In genomic region chr6:47739696-47740095, GRCm38 (mm10) we compare ENCODE assay signal across 8 mouse cellular contexts.
DNase-seq lines count a peak whose midpoint lies in the region; ATAC-seq lines count a peak whose summit lies in the region.
"Not testable (repeated sequence)": the region's sequence is repeated elsewhere in the genome, so short reads cannot be mapped to it uniquely, and the experiment has no call there.

No protein-coding gene starts in this region.

- intact Hi-C loops in gastrocnemius, postnatal 36 days (cut with DNase I), result not testable (repeated sequence)

- H3K9ac ChIP-seq in embryonic facial prominence, embryonic 12.5 days; intestine, embryonic 15.5 days: not testable (repeated sequence)

- not testable (repeated sequence) for H3K4me1 ChIP-seq in embryonic facial prominence, embryonic 12.5 days; intestine, embryonic 15.5 days (replicated peaks)

- not testable (repeated sequence) for ATAC-seq in embryonic facial prominence, embryonic 12.5 days (ENCODE audit: insufficient number of reproducible peaks, insufficient read depth, low FRiP score, low TSS enrichment); intestine, embryonic 15.5 days

- H3K27me3 ChIP-seq in embryonic facial prominence, embryonic 12.5 days; intestine, embryonic 15.5 days (replicated peaks): not testable (repeated sequence)

- H3K27ac ChIP-seq in embryonic facial prominence, embryonic 12.5 days; intestine, embryonic 15.5 days: not testable (repeated sequence)

- H3K4me2 ChIP-seq in embryonic facial prominence, embryonic 12.5 days (replicated peaks), result peak overlapping the region; percentile 29; the same call in 1 of the 2 replicates
- 0 out of 2 replicates have a peak overlapping the region, but pooled peaks have one; percentile 33 for H3K4me2 ChIP-seq in intestine, embryonic 15.5 days (replicated peaks)

- not testable (repeated sequence) for H3K4me3 ChIP-seq in embryonic facial prominence, embryonic 12.5 days; intestine, embryonic 15.5 days (replicated peaks)

- peak; percentile 60 for DNase-seq in adrenal gland, postnatal 14 days
- DNase-seq in gastrocnemius, postnatal 36 days, result peak; percentile 49 to 72
- DNase-seq in layer of hippocampus, postnatal 10 days (ENCODE audit: low spot score in 2 of 2), result peak; percentile 70 to 83
- DNase-seq in lung, adult 18-20 months, result peak; percentile 70 to 72
- peak; percentile 32 for DNase-seq in right cerebral cortex, postnatal 14 days
- DNase-seq in thymus, postnatal 14 days, result peak; percentile 86

- 9% methylated on average over 13 of the region's 26 CpGs for WGBS in embryonic facial prominence, embryonic 12.5 days
- 9% methylated on average over 11 of the region's 26 CpGs for WGBS in intestine, embryonic 15.5 days

- H3K36me3 ChIP-seq in embryonic facial prominence, embryonic 12.5 days; intestine, embryonic 15.5 days: not testable (repeated sequence)

- H3K9me3 ChIP-seq in embryonic facial prominence, embryonic 12.5 days; intestine, embryonic 15.5 days: not testable (repeated sequence)

Comparison
In these comparisons a context has a peak if more than half of its experiments do, and no peak if none do; other contexts are left out.
1. DNase-seq: peak in every context shown above with its lines; median percentile 86 in thymus, postnatal 14 days; 76 in layer of hippocampus, postnatal 10 days; 71 in lung, adult 18-20 months; 60 in gastrocnemius, postnatal 36 days; 60 in adrenal gland, postnatal 14 days; 32 in right cerebral cortex, postnatal 14 days.